Mouse (Mus musculus) A20 (cell line): ENCODE measurements around the gene Fgd1.

Experiments
- DNase-seq: peaks from one replicate; pipeline ENCODE4 v3.0.0-alpha.2; 2011; ENCODE audit warnings: low read depth, low spot score

Fgd1 gene

DNA sequence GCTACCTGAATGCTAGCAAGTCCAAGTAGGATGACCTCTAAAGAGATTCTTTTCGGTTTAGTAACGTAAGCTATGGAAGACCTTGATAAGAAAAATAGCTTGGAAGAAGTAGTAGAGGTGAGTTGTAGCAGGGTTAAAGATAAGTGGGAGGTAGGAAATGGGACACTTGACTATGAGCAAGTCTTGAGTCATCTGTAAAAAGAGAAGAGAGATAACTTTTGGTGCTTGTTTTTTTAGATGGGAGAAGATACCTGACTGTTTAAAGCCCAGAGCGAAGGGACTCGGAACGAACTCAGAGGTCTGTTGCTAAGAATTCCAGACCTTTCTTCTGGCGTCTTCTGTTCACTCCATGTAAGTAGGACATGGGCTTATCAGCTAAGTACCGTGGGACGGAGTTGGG, at the start of gene Fgd1:
Fgd1 (plus strand) TSS at position 301 of the 400 bp plus-strand sequence.
- DNase-seq, result no peak

DNA sequence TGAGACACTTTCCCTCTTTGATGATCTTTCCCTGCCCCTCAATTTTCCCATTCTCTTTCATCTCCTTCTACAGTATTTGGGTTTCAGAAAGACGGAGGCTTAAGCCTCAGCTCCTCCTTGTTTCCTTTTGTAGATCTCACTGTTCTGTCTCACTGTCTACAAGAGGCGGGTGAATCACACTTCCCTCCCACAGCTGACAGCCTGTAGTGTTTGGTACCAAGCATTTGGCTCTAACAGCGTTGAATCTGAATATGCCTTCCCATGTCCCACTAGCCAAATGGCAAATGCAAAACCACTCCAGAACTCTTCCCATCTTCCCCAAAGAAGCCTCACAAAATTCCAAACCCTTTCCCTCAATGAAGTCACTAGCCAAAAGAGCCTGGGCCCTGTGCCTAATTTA, 49.2 kb upstream of the Fgd1 start:
- no peak for DNase-seq

DNA sequence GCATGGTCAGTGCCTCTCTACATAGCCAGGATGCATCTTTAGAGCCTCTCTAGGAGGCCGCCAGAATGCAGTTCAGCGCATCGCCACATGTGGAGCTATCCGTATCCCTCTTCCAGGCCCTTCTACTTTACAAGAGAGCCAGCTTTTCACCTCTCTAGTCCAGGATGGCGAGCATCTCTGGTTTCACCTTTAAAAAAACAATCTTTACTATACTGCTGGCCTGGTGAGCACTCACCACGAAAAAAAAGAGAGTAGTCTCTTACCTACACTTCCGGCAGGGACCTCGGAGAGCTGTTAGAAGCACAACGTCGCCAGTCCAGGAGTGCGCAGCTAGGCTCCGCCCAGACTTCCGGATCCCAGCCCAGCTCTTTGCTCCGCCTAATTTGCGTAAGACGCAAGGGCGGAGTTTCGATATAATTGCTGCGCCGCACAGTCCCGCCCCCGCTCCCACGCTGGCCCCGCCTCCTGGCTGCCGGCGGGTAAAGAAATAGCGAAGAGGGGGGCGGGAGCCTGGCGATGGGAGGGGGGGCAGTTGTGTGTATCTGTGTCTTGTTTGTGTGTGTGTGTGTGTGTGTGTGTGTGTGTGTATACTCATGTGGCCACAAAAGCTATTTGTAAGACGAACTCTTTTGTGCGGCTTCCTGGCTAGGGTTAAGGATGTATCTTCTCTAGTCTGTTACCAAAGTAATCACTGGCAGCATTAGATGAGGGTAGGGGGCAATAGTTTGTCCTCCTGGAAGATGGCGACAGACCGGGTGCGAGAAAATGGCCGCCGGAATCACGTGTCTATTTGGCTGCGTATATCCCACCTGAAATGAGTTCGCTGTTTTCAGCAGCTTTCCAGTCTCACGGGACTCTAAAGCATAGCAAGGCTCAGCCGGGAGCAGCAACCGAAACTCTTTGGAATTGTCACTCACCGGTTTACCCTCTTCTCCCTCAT, 28.7 kb upstream of the Fgd1 start, which contains the start of gene Gnl3l:
Gnl3l (minus strand) TSS at position 385 of the 940 bp plus-strand sequence.
- DNase-seq, result peak; percentile 94

DNA sequence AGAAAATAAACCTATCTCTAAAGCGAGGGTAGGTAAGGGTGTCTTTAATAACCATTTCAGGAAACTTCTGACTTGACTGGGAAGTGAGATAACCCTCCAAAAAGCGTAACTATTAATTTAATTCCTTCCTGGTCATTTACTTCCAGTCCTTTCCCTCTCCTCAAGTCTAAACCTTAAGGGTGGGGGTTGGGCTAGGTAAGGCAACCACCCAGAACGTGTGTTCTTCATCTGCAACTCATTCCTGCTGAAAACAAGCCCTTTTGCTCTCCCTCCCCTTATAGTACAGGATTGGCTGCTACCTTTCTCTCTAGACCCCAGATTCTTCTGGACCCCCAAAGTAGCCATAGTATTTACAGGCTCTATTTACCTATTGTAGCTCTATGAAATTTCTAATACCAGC, 28.1 kb upstream of the Fgd1 start:
- DNase-seq, result no peak

DNA sequence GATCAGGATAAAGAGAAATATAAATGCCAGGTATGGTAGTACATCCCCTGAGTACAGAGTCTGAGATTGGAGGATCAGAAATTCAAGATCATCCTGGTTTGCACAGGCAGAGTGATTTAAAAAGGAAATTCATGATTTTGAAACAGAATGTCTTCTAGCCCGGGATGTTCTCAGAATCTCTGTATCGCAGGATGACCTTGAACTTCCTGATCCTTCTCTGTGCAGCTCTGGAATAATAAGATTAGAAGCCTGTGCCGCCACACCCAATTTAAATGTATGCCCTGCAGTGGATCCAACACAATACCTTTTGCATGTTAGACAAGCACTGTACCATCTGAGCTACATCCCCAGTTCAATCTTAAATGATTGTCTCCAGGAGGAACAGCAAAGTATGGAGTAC, 27.2 kb upstream of the Fgd1 start:
- no peak for DNase-seq

DNA sequence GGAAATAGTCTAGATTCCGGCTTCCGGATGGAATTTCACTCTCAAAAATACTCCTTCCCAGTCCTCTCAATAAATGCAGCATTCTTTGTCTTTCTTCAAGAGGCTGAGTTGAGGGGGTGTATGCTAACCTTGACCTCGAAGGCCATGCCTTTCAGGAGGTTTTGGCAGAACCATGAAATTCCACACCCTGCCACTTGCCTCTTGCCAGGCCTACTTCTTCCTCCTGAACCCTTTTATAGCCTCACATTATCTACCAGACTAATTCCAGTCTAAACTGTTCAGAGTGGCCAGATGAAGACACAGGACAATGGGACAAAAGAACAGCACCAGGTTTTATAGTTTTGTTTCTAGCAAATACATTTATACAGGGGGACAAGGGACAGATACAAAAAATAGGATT, 14.6 kb upstream of the Fgd1 start:
- no peak for DNase-seq

DNA sequence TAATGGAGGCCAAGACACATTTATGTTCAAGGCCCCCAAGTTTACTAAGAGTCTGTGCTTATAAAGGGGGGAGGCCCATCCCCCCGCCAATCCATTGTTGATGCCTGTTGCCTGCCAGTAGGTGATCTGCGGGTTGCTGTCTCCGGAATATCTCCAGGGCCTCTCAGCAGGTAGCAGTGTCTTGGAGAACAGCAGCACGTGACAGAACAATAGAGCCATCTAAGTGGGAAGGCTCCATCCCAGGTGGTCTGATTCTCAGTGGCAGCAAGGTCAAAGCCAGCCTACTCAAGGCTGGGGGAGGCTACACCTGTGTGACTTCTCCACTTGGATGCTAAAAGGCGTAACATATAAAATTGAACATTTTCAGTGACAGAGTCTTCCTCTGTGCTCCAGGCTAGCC, 4.7 kb upstream of the Fgd1 start:
- no peak for DNase-seq

DNA sequence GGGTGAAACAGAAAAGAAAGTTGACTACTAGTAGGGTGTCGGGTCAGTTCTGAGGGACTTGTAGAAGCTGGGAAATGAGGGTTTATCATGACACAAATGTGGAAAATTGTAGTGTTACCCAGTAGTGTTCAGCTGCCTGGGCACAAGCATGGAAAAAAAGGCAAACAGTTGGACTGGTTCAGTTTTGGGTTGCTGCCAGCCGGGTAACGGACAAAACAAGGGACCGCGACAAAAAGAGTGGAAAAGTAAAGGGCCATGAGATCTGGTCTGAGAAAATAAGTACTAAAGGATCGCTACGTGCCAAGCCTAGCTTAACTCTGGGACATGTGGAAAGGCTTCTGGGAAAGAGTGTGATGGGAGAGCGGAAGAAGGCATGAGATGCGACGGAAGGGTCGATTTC, 371 bp downstream of the Fgd1 start:
- no peak for DNase-seq

DNA sequence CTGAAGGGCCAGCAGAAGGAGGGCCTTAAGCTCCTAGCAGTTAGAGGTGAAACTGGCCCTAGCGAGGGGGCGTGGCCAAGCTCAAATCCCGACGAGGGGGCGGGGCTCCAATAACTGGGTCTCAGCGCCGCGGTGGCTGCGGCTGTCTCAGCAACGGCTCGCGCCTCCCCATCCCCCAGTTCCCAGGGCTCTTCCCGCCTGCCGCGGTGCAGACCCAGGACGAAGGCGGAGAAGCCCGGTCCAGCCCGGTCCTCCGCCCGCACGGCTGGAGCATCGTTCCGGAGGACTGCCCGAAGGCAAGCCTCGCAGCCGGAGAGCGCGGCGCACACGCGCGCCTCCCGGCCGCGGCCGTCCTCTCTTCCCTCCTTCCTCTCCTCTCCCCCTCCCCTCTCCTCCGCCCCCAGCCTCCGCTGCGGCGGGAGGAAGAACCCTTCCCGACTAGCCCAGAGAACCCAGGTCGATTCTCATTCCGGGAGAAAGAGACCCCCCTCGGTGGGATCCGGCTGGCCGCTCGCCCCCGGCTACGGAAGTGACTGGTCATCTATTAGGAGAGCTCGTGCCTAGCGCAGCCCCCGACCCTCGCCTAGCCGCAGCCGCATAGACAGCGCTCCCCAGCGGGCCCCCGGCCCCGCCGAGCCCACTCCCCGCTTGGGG, 954 bp downstream of the Fgd1 start:
- no peak for DNase-seq

DNA sequence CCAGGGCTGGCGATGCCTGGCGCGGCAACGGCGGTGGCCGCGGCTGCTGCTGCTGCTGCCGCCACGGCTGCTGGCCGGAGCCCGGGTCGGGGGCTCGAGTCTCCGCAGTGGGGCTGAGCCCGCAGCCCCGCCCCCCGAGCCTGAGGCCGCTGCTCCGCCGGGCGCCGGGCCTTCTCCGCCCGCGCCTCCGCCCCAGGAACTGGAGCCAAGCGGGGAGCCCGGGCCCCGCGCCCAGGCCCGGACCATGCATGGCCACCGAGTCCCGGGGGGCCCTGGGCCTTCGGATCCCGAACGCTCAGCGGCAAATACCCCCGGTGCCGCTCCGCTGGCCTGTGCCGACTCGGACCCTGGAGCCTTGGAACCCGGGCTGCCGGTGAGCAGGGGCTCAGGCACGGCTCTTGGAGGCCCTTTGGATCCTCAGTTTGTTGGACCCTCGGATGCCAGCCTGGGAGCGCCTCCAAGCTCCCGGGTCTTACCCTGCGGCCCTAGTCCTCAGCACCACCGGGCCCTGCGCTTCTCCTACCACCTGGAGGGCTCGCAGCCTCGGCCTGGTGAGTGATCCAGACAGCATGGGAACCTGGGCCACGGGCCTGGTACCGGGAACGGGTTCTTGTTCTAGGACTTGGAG, 1.6 kb downstream of the Fgd1 start:
- DNase-seq, result no peak

DNA sequence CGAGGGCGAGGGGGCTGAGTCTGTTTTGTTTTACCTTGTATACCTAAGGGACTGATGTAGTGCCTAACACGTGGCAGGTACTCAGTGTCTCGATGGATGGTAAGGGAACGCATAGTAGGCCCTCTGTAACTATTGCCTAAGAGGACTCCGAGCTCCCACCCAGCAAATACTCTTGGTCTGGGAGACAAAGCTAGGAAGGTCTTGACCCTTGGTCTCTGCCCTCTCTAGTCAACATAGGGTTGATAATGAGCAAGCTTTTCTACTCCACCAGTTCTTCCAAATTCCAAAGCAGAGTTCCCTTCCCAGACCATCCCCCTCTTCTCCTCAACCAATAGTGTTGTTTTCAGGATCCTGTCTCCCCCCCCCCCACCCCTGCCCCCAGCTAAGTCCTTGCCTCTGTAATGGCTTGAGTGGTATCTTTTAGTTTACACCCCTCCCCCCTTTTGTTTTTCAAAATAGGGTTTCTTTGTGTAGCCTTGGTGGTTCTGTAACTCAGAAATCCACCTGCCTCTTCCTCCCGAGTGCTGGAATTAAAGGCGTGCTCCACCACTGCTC, 3.8 kb downstream of the Fgd1 start:
- no peak for DNase-seq

DNA sequence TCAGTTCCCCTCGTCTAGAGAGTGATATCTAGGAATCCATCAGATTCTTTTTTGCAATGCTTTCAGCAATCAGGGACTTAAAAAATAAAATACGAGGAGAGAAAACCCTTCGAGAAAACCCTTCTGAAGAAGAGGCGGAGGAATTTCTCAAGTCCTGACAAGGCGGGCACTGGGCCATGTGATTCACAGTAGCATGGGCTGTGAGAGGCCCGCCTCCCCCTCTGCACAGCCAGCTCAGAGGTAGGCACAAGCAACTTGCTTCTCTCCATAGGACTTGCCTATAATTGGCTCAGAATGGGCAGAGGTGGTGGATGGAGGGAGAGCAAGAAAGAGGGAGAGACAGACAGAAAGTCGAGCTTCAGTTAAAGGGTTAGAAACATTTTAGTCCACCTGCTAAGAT, 4.4 kb downstream of the Fgd1 start:
- DNase-seq, result no peak

DNA sequence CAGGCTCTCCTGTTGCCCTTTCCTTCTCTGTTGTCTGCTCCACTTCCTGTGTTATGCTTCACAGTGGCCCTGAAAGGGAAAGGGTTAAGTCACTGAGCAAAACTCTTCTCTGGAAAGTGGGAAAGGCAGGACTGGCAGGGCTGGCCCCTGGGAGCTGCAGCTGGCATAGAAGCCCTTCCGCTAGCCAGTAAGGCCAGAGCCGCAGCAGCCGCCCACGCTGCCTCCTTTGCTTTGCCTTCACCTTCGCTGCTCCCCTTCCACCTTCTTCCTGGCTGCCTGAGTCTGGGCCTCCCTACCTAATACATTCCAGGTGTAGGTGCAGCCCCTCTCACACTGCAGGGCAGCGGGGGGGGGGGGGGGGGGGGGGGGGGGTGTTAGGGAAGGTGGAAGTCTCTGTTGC, 8.5 kb downstream of the Fgd1 start:
- DNase-seq, result no peak

DNA sequence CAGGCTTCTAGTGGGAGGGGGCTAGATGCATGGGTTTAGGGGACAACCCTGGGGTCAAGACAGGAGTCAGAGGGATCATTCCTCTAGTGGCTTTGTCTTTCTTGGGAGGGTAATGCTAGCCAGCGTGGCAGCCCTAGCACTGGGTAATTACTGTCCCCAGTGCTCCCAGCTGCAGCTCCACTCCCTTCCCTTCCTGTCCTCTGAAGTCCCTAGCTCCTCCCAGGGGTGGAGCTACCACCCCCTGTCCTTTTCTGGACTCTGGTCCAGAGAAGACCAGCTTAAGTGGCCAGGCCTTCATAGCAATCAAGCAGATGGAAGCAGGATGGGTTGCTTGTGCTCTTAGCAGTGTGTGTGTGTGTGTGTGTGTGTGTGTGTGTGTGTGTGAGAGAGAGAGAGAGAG, 9.6 kb downstream of the Fgd1 start:
- no peak for DNase-seq

DNA sequence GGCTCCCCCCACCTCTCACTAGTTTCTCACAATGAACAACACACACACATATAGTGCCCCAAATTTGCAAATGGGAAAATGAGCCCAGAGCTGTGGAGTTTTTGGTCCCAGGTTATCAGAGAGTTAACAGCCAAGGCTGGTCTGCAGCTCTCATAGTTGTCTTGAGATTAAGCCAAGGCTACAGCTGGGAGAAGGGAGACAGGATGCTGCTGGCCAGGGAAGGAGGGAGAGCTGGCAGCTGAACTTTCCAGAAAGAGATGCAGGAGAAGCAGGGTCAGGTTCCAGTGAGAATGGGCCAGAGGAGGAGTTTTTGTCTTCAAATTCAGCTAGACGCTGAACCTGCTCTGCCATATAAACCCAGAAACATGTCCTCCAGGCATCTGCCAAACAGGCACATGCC, 13.4 kb downstream of the Fgd1 start:
- DNase-seq, result no peak

DNA sequence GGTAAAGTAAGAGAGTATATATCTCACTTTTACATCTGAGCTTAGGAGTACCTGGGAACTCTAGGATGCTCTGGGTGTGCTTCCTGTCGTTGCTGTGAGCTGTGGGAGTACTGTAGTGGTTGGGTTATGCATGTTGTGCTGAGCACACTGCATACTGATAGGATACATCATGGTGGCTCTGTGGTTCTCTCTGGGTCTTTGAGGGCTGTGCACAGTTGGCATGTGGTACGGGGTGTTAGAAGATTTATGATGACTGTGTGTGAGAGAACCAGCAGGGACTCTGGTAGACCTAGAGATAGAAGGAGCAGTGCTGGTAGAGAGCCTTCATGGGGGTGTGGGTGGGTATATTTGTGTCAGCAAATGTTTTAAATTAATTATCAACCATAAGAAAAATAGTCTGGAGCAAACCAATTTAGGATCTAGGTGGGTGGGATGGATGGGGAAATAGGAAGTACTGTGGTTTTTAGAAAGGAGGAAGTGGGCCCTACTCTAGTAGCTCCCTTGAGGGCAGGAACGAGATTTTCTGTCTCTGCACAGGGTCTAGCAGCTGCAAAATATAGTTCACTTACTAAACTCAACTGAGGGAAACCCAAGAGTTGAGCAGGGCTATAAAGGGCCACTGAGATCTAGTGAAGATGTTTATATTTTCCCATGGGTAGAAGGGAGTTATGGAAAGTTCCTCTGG, 15.8 kb downstream of the Fgd1 start:
- DNase-seq, result peak; percentile 44

DNA sequence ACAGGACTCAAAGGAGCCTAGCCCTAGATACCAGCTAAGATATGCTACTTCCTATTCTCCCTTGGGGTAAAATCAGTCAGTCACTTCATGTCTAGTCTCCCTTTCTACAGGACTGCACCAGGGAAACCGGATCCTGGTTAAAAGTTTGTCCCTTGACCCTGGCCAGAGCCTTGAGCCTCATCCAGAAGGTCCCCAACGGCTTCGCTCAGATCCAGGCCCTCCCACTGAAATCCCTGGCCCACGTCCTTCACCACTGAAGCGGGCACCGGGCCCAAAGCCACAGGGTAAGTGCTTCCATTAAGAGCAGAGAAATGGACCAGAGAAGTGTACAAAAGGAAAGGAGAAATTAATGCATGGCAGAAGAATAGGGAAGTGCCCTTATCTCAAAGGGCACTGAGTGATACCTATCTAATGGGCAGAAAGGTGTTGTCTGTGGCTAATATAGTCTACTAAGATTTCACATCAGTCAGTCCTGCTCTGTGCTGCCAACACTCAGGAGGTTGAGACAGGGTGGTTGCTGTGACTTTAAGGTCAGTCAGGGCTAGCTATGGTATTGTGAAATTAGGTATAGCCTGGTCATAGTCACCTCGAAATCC, 20.2 kb downstream of the Fgd1 start:
- DNase-seq, result no peak

DNA sequence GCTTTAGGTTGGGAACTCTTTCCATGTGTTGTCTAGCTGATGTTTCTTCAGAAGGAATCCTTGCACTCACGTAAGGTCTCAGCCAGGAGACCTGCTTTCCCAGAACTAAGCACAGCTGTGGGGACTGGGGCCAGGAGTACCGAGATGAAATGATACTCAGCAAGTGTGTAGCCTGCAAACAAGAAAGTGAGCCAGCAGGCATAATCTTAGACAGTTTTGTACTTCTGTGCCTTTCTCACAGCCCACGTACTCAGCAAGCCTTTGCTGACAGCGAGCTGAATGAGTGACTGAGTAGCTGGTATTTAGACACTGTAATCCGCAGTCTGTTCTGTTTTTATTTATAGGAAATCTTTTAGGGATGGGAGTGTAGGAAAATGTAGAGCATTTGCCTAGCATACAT, 21.9 kb downstream of the Fgd1 start:
- DNase-seq, result no peak

DNA sequence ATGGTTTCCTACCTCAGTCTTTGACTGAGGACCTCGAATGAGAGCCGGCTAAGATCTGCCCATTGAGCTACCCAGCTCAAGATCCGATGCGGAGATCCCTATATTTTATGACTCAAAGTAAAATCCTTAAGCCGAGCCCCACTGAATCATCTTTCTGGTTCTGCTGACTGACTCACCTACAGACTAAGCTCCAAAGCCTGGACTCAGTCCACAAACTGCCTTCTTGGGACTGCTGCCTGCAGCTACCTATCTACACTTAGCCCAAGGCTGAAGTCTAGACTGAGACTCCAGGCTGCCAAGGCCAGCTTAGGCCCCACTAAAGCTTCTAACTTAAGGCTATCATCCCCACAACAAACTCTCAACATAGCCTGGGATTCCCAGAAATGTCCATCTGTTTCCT, 30.1 kb downstream of the Fgd1 start:
- no peak for DNase-seq

DNA sequence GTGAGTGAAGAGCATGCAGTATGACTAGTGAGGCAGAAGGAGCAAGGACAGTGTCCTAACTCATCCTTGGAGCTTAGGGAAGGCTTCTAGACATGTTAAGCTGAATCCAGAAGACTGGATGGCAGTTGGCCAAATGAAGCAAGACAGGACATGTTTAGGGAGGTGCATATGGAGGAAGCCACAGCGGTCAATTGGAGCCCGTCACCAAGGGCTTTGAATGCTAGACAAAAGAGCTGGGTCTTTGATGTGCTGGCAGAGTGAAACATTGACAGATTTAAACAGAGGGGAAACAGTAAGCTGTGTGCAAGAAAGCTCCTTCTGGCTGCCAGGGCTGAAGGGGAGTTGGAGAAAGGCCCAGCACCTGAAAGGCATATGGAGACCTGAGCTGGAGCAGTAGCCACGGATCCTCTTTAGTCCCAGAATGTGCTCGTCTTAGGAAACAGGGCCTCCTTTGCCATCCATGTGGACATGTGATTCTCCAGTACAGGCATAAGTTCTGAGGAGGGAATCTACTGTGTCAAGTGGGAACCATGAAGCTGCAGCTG, 31.1 kb downstream of the Fgd1 start:
- no peak for DNase-seq

DNA sequence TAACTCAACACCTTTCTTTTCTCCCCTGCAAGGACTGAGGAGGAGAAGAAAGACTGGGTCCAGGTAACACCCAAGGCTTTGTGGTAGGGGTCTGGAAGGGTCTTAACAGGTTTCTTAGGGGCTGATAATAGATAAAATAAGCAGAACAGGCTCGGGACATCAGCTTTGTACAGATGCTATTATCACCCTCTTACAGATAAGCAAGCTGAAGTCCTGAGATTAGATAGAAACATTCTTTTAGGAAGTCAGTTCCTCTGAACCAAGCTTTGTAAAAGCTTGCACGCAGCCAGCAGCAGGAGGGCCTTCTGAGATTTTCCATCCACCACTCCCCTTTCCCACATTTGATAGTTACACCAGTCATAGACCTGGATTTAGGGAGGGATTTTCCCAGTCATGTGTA, 39.6 kb downstream of the Fgd1 start:
- DNase-seq, result no peak
